Mouse (Mus musculus): ENCODE results near the gene Lce1d.
"Not testable (repeated sequence)": the region's sequence is repeated elsewhere in the genome, so short reads cannot be mapped to it uniquely, and the experiment has no call there.

The Lce1d gene

DNA sequence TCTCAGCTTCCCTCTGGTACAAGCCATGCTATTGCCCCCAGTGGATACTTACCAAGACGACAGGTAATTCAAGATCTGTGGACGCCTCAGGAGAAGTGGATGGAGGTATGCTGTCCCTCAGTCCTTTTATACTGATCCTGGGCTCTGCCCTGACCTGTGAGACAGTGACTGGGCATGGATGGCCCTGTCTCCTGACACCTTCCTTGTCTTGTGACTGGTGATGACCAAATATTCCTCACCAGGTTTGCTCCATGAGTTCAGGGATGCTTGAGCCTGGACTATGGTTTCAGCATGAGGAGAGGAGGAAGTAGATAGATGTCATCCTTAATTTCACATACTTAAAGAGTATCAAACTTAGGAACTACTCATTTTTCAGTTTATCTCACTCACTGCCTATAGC lies at the start of gene Lce1d:
Gene Lce1d, minus strand, starts transcription at position 101 of the 400 bp plus-strand sequence.
- no peak for DNase-seq (ENCODE audit: low read depth in 1 of 2, low spot score in 2 of 2)

- DNase-seq (ENCODE audit: low read depth in 1 of 2, low spot score in 2 of 2) = no peak
Observed at GRCm38 (mm10) chr3:92722631-92723030, 35.6 kb upstream of the Lce1d start.

- no peak for DNase-seq (ENCODE audit: low read depth in 1 of 2, low spot score in 2 of 2)
Observed at GRCm38 (mm10) chr3:92720250-92720649, 33.2 kb upstream of the Lce1d start, which contains the start of gene Lce1f. Gene Lce1f (minus strand): TSS chr3:92720350.

DNA sequence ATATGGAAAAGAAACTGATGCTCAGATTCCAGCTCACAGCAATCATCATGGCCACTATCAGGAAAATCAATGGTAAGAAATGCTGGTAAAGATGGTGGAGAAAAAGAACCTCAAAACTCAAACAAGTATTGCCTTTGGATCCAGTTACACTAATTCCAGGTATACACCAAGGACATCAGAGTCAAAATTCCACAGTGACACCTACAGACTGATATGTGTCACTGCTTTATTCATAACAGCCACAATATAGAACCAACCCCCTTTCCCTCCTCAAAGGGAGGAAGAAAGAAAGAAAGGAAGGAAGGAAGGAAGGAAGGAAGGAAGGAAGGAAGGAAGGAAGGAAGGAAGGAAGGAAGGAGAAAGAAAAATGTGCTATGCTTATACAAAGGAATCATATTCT lies 28.1 kb upstream of the Lce1d start:
- no peak for DNase-seq (ENCODE audit: low read depth in 1 of 2, low spot score in 2 of 2)

- no peak for DNase-seq (ENCODE audit: low read depth in 1 of 2, low spot score in 2 of 2)
Observed at GRCm38 (mm10) chr3:92708974-92709373, 22.0 kb upstream of the Lce1d start, which contains the start of gene Lce1e. Gene Lce1e (minus strand): TSS chr3:92709074.

- DNase-seq (ENCODE audit: low read depth in 1 of 2, low spot score in 2 of 2) = no peak
Observed at GRCm38 (mm10) chr3:92694613-92695012, 7.6 kb upstream of the Lce1d start.

GRCm38 (mm10) chr3:92691688-92692087 lies 4.7 kb upstream of the Lce1d start:
- no peak for DNase-seq (ENCODE audit: low read depth in 1 of 2, low spot score in 2 of 2)

DNA sequence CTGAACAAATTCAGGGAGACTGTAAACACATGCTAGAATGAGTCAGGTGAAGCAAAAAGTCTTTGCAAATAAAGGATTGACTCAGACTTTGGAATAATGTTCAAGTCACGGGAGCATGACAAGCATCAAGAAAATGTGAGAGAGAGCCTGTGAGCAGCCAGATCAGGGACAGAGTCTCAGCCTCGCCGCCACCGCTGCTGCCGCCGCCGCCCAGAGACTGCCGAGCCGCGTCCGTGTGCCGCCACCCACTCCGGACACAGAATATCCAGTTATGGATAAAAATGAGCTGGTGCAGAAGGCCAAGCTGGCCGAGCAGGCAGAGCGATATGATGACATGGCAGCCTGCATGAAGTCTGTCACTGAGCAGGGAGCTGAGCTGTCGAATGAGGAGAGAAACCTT lies 2.1 kb upstream of the Lce1d start:
- not testable (repeated sequence) for DNase-seq (ENCODE audit: low read depth in 1 of 2, low spot score in 2 of 2)

DNA sequence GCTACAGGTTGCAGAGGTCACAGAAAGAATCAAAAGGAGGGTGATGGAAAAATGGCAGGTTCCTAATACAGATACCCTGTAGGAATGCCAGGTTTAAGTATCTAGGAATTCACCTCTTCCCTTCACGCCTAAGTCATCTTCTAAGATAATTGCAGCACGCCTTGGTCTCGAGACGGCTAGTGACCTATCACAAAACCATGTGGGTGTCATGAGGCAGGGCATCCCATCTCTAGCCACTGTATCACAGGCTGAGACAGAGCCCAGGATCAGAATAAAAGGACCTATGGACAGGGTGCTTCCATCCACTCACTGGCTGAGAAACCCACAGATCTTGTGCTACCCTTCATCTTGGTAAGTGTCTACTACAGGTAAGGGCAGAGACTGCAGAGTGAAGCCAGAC lies 8.1 kb downstream of the Lce1d start, which contains the start of gene Lce1c:
Gene Lce1c, plus strand, starts transcription at position 301 of the 400 bp plus-strand sequence.
- DNase-seq (ENCODE audit: low read depth in 1 of 2, low spot score in 2 of 2) = no peak

DNA sequence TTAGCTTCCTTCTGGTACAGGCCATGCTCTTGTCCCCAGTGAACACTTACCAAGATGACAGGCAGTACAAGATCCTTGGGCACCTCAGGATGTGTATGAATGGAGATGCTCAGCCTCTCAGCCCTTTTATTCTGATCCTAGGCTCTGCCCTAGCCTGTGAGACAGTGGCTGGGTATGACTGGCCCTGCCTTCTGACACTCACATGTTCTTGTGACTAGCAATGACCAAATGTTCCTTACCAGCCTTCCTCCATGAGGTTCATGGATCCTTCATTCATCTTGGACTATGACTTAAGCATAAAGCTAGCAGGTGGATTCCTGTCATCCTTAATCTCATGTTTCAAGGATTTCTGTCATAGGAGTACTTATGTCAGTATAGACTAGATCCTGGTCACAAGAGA lies 16.8 kb downstream of the Lce1d start, which contains the start of gene Lce1a2:
Gene Lce1a2, minus strand, starts transcription at position 101 of the 400 bp plus-strand sequence.
- DNase-seq (ENCODE audit: low read depth in 1 of 2, low spot score in 2 of 2) = no peak

GRCm38 (mm10) chr3:92656826-92657225 lies 30.2 kb downstream of the Lce1d start, which contains the start of gene Lce1b:
Gene Lce1b (minus strand): TSS chr3:92656926.
- no peak for DNase-seq (ENCODE audit: low read depth in 1 of 2, low spot score in 2 of 2)

GRCm38 (mm10) chr3:92648207-92648606 lies 38.8 kb downstream of the Lce1d start, which contains the start of gene Lce1a1:
Gene Lce1a1 (minus strand): TSS chr3:92648307.
- DNase-seq (ENCODE audit: low read depth in 1 of 2, low spot score in 2 of 2) = no peak

DNA sequence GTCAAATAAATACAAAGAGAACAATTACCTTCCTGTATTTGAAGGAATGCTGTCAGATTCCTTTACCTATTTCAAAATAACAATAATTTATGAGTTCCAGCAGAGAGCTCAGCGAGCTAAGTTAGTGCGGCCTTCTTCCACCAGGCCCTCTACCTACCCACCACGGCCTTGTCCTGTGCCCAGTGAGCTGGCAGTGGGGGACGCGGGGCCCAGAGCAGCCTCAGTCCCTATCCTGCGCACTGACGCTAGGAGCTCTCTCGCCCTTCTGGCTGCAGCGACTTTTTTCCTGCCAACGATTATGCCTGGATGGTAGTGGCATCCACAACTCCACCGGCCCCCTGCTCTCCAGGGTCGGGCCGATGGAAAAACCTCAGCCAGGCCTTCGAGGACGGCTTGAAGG lies 47.2 kb downstream of the Lce1d start:
- DNase-seq (ENCODE audit: low read depth in 1 of 2, low spot score in 2 of 2) = no peak

- DNase-seq (ENCODE audit: low read depth in 1 of 2, low spot score in 2 of 2) = no peak
Observed at GRCm38 (mm10) chr3:92638653-92638991, 48.4 kb downstream of the Lce1d start.

- no peak for DNase-seq (ENCODE audit: low read depth in 1 of 2, low spot score in 2 of 2)
Observed at GRCm38 (mm10) chr3:92637745-92638652, 49.0 kb downstream of the Lce1d start.

Measured in monocyte, adult 2 months (primary cell).